Comparison of ENCODE assay signal across 29 mouse cellular contexts in genomic region chr2:49926186-49926585, GRCm38 (mm10).
"Had no signal": no experiment of that assay in that cellular context is flagged by ENCODE, and none has a peak within 500 bp of the region (broad histone marks: within the 10 kb centered on the region; RNA-seq: fewer than 3 reads in every experiment).

No protein-coding gene starts in this region.

- H3K27me3 ChIP-seq: heart, embryonic 13.5 days; heart, embryonic 15.5 days; hindbrain, embryonic 12.5 days; limb, embryonic 12.5 days; liver, embryonic 13.5 days; liver, embryonic 15.5 days had no signal

- H3K4me2 ChIP-seq: heart, embryonic 11.5 days; heart, embryonic 13.5 days; heart, embryonic 15.5 days; hindbrain, embryonic 12.5 days; hindbrain, embryonic 14.5 days; limb, embryonic 12.5 days; liver, embryonic 11.5 days; liver, embryonic 13.5 days; liver, embryonic 15.5 days had no signal

- H3K4me3 ChIP-seq: gastrocnemius, adult 2 months; heart, adult 2 months; heart, embryonic 13.5 days; heart, embryonic 15.5 days; hindbrain, embryonic 10.5 days; hindbrain, embryonic 12.5 days; layer of hippocampus, adult 2 months; left cerebral cortex, adult 2 months; limb, embryonic 10.5 days; limb, embryonic 12.5 days; liver, embryonic 13.5 days; liver, embryonic 15.5 days had no signal

- H3K4me1 ChIP-seq: heart, embryonic 15.5 days; limb, embryonic 10.5 days; limb, embryonic 12.5 days; liver, embryonic 13.5 days; liver, embryonic 15.5 days had no signal

- H3K27ac ChIP-seq: gastrocnemius, adult 2 months; heart, adult 2 months; heart, embryonic 13.5 days; heart, embryonic 15.5 days; hindbrain, embryonic 10.5 days; hindbrain, embryonic 12.5 days; hindbrain, embryonic 14.5 days; layer of hippocampus, adult 2 months; left cerebral cortex, adult 2 months; limb, embryonic 10.5 days; limb, embryonic 12.5 days; liver, embryonic 13.5 days; liver, embryonic 15.5 days had no signal

- DNase-seq: gastrocnemius, adult 2 months; gastrocnemius, postnatal 10 days; gastrocnemius, postnatal 25 days; heart, adult 2 months; heart, postnatal 14 days; heart, postnatal 4 days; kidney, adult 18-20 months; kidney, adult 8-10 months; kidney, postnatal 10 days; kidney, postnatal 25 days; kidney, postnatal 4 days; liver; liver, embryonic 13.5 days; liver, postnatal 0 days had no signal

- H3K9me3 ChIP-seq: heart, embryonic 13.5 days; heart, embryonic 15.5 days; hindbrain, embryonic 10.5 days; hindbrain, embryonic 12.5 days; limb, embryonic 10.5 days; limb, embryonic 12.5 days; liver, embryonic 13.5 days; liver, embryonic 15.5 days had no signal

- H3K36me3 ChIP-seq: heart, embryonic 13.5 days; heart, embryonic 15.5 days; hindbrain, embryonic 10.5 days; hindbrain, embryonic 12.5 days; limb, embryonic 10.5 days; limb, embryonic 12.5 days; liver, embryonic 13.5 days; liver, embryonic 15.5 days had no signal

- ATAC-seq: hindbrain, embryonic 16.5 days; inflammation-experienced regulatory T-cells, adult 6 months; intestine, embryonic 16.5 days; liver, postnatal 0 days had no signal

- H3K9ac ChIP-seq: heart, embryonic 13.5 days; heart, embryonic 15.5 days; hindbrain, embryonic 12.5 days; hindbrain, embryonic 14.5 days; limb, embryonic 12.5 days; liver, embryonic 13.5 days; liver, embryonic 15.5 days; liver, postnatal 0 days had no signal
